Mouse (Mus musculus) erythroblast, embryonic 14.5 days (primary cell): ENCODE measurements around the gene Tmem132a.

Source experiments
- GATA1 ChIP-seq: IDR thresholded peaks from 2 replicates; pipeline ENCODE4 v1.6.1; 2012; ENCODE audit warnings: low read length, inconsistent platforms, mixed read lengths
- TAL1 ChIP-seq: IDR thresholded peaks from 3 replicates; pipeline ENCODE4 v1.6.1; 2012; ENCODE audit warnings: low read length, inconsistent platforms, mixed read lengths

DNA sequence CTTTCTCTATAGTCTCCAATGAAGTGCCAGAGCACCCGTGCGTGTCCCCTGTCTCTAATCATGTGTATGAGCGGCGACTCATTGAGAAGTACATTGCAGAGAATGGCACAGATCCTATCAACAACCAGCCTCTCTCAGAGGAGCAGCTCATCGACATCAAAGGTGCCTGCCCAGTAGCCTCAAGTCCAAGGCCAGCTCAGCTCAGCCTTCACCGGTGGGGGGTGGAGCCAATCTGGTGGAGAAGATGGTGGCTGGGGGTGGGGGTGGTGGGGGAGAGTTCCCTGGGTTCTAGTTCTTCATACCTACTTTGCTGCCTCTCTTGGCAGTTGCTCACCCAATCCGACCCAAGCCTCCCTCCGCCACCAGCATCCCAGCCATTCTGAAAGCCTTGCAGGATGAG, 27.8 kb upstream of the Tmem132a start:
- TF ChIP-seq GATA1 = no peak
- TF ChIP-seq TAL1 = no peak
